Mouse (Mus musculus): ENCODE results near the gene Hps4. TPM values are rescaled to one million over a fixed set of nuclear protein-coding genes. Genes with fewer than 3 reads are reported as not detected.

The Hps4 gene
- polyA plus RNA-seq, 1 experiment from 2014 or later, result 28.9 TPM

DNA sequence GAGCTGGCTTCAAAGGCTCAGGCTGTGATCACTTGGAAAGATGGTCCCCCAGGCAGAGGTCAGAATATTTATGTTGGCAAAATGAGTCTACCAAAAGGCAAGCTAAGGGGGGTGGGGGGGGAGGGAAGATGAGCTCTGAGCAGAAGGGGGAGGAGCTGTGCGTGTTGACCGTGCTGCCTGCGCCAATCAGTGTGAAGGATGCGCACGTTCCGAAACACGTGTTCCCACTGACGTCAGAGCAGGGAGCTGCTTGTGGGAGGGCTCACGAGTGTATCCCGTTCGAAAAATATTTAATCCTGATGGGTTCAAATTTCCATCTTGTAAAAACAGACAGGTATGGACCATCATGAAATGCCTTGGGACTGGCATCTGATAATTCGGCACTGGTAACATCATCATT is 76.7 kb downstream of the Hps4 start:
- no peak overlapping the region for H3K4me3 ChIP-seq (ENCODE audit: low read length)
- 25% methylated on average over 12 of the region's 12 CpGs for WGBS
- H3K27ac ChIP-seq (ENCODE audit: low read length), result no peak overlapping the region
- H3K4me2 ChIP-seq (ENCODE audit: low read depth, low read length), result no peak overlapping the region
- H3K9ac ChIP-seq (ENCODE audit: low read length), result no peak overlapping the region
- H3K9me3 ChIP-seq (ENCODE audit: control insufficient read depth, low read length), result no peaks in the 10 kb centered on the region
- ATAC-seq (ENCODE audit: low read depth), result no peak
- no peaks in the 10 kb centered on the region for H3K36me3 ChIP-seq (ENCODE audit: control insufficient read depth, insufficient read depth, low read length)
- no peaks in the 10 kb centered on the region for H3K4me1 ChIP-seq (replicated peaks; ENCODE audit: control insufficient read depth, insufficient read depth, low read length)
- H3K27me3 ChIP-seq (ENCODE audit: control insufficient read depth, insufficient read depth, low read depth, low read length), result peaks cover 3% of the 10 kb centered on the region

DNA sequence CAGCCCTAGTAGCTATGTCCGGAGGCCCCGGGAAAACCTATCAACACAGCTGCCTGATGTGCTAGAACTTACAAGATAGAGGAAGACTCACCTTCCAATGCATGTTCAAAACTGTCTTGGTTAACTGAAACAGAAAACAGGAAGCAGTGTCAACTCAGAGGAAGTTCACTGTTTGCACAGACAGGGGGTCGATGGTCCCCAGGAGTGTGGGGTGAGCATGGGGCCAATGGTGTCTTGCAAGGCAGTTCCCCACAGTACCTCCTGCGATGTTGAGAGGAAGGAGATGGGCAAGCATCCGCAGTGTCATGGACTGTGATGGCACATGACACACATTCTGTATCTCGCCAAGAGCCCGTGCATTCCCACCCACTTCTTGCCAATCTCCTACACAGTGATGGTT is 83.8 kb downstream of the Hps4 start:
- no peaks in the 10 kb centered on the region for H3K36me3 ChIP-seq (ENCODE audit: control insufficient read depth, insufficient read depth, low read length)
- no peak overlapping the region for H3K9ac ChIP-seq (ENCODE audit: low read length)
- H3K4me3 ChIP-seq (ENCODE audit: low read length), result no peak overlapping the region
- H3K4me2 ChIP-seq (ENCODE audit: low read depth, low read length), result no peak overlapping the region
- H3K9me3 ChIP-seq (ENCODE audit: control insufficient read depth, low read length), result no peaks in the 10 kb centered on the region
- no peak overlapping the region for H3K27ac ChIP-seq (ENCODE audit: low read length)
- H3K27me3 ChIP-seq (ENCODE audit: control insufficient read depth, insufficient read depth, low read depth, low read length), result peaks cover 6% of the 10 kb centered on the region
- 81% methylated on average over 7 of the region's 7 CpGs for WGBS
- no peak for ATAC-seq (ENCODE audit: low read depth)
- H3K4me1 ChIP-seq (replicated peaks; ENCODE audit: control insufficient read depth, insufficient read depth, low read length), result no peaks in the 10 kb centered on the region

DNA sequence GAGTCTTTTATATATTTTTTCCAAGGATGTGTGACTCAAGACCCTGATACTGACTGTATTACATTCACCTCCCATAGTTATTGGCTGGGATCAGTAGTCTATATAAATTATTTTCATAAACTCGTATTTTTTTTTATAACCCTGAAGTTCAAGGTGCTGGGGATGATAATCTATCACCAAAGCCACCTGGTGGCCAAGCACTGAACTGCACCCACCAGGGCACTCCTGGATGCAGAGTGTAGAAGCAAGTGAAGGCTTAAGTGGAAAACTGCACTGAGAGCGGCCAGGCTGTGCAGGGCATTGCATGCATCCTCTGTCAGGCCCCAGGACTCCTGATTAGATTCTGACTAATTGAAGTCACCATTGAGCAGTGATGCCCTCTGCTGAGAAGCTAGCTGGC is 84.4 kb downstream of the Hps4 start:
- Histone ChIP-seq H3K4me1 (replicated peaks; ENCODE audit: control insufficient read depth, insufficient read depth, low read length) (no peaks in the 10 kb centered on the region), H3K36me3 (ENCODE audit: control insufficient read depth, insufficient read depth, low read length) (no peaks in the 10 kb centered on the region), H3K9ac (ENCODE audit: low read length) (no peak overlapping the region), H3K4me3 (ENCODE audit: low read length) (no peak overlapping the region), H3K27me3 (ENCODE audit: control insufficient read depth, insufficient read depth, low read depth, low read length) (peaks cover 6% of the 10 kb centered on the region), H3K9me3 (ENCODE audit: control insufficient read depth, low read length) (no peaks in the 10 kb centered on the region), H3K27ac (ENCODE audit: low read length) (no peak overlapping the region), H3K4me2 (ENCODE audit: low read depth, low read length) (no peak overlapping the region)
- WGBS, result 29% methylated on average over 2 of the region's 2 CpGs
- ATAC-seq (ENCODE audit: low read depth), result peak; percentile 48; the same call in 1 of the 2 replicates

Other genes with a start within 250 kb of the Hps4 start
- gene Cryba4, start 90.6 kb upstream of the Hps4 start, polyA plus RNA-seq (2015; fragmentation: Nextera tagmentation; extraction: Ambion mirVana), result 0.84 and 1.0 TPM in 2 replicates
- 3.1 and 3.5 TPM in 2 replicates for gene Crybb1, start 87.3 kb upstream of the Hps4 start, polyA plus RNA-seq (2015; fragmentation: Nextera tagmentation; extraction: Ambion mirVana)
- gene Tpst2, start 66.4 kb upstream of the Hps4 start, polyA plus RNA-seq (2015; fragmentation: Nextera tagmentation; extraction: Ambion mirVana), result 66.8 and 67.9 TPM in 2 replicates
- 31.1 TPM in 2 replicates for gene Tfip11, start 16.7 kb upstream of the Hps4 start, polyA plus RNA-seq (2015; fragmentation: Nextera tagmentation; extraction: Ambion mirVana)
- gene Srrd, start within 50 bp of the Hps4 start, polyA plus RNA-seq (2015; fragmentation: Nextera tagmentation; extraction: Ambion mirVana), result 34.5 and 36.8 TPM in 2 replicates
- gene Gm6583, start 12.9 kb downstream of the Hps4 start, polyA plus RNA-seq (2015; fragmentation: Nextera tagmentation; extraction: Ambion mirVana), result 0.13 and 0.15 TPM in 2 replicates
- gene Asphd2, start 51.8 kb downstream of the Hps4 start, polyA plus RNA-seq (2015; fragmentation: Nextera tagmentation; extraction: Ambion mirVana), result 1.7 and 1.9 TPM in 2 replicates
- not detected in 2 replicates for gene Gm6588, start 106.3 kb downstream of the Hps4 start, polyA plus RNA-seq (2015; fragmentation: Nextera tagmentation; extraction: Ambion mirVana)
- 0.38 and 0.39 TPM in 2 replicates for gene Sez6l, start 234.1 kb downstream of the Hps4 start, polyA plus RNA-seq (2015; fragmentation: Nextera tagmentation; extraction: Ambion mirVana)

All from lung, embryonic 16.5 days (tissue).